Mouse (Mus musculus) G1E-ER4 (cell line): Measurements from ENCODE around the gene Sox15. TPM values are rescaled to one million over a fixed set of nuclear protein-coding genes. Genes with fewer than 3 reads are reported as not detected.

ENCODE experiments used
- GATA1 ChIP-seq: IDR thresholded peaks from one replicate; pipeline ENCODE4 v1.8.0; 2012; ENCODE audit warnings: low read length, inconsistent platforms
- polyA plus RNA-seq: library from polyadenylated mRNA; stranded (reverse); fragments of >175 nt; gene quantifications from 2 replicates; pipeline ENCODE4 v1.2.3, GENCODE M21; 2012

Gene Sox15
- polyA plus RNA-seq, result 0.30 and 0.49 TPM in 2 replicates

GRCm38 (mm10) chr11:69655264-69656064, at the start of gene Sox15:
Sox15 (plus strand) TSS chr11:69655314.
- TF ChIP-seq GATA1, result no peak

- no peak for TF ChIP-seq GATA1
These were observed 49.2 kb upstream of the Sox15 start, which contains the start of gene Atp1b2 for GRCm38 (mm10) chr11:69605726-69606490. Atp1b2 (minus strand) TSS chr11:69605942.

GRCm38 (mm10) chr11:69606491-69606795, 48.7 kb upstream of the Sox15 start:
- no peak for TF ChIP-seq GATA1

DNA sequence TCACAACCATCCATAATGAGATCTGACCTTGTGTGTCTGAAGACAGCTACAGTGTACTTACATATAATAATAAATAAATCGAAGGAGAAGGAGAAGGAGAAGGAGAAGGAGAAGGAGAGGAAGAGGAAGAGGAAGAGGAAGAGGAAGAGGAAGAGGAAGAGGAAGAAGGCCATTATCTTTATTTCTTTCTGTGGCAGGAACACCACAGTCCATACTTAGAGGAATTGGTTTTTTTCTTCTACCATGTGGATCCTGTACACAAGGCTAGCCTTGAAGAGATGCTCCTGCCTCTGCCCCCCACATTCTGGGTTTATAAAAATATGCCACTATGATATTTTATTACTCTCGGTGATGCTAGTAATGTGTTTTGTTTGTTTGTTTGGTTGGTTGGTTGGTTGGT, 48.3 kb upstream of the Sox15 start:
- TF ChIP-seq GATA1, result no peak

GRCm38 (mm10) chr11:69608525-69608924, 46.6 kb upstream of the Sox15 start:
- TF ChIP-seq GATA1, result no peak

- peak; percentile 21 for TF ChIP-seq GATA1
These were observed 45.7 kb upstream of the Sox15 start for GRCm38 (mm10) chr11:69609416-69609815.

GRCm38 (mm10) chr11:69610899-69611298, 44.2 kb upstream of the Sox15 start:
- no peak for TF ChIP-seq GATA1

DNA sequence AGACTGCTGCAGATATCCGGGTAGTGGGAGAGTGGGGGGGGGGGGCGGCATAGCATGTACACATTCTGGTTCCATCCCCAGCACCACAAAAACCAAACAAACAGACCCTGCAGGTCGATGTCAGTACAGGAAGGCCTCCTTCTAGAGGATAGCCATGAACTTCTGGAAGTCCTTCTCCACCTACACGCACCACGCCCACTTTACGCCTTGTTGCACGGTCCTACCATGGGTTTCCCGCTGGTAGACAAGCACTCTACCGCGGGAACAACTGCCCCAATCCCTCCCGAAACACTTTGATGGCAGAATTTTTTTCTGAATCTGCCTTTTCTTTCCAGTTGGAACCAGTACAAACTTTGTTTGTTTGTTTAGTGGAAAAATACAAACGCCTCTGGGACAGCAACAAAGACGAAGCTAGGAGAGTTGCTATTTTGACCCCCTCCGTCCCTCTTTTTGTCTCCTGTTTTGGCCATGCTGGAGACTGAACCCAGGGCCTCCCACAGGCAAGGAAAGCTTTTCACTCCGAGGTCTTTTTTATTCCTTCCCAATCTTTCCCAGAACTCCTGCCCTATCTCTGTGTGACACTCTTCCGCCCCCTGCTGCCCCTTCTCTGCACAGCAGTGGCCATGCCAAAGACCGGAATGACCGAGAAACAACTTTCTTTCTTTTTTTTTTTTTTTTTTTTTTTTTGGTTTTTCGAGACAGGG, 41.4 kb upstream of the Sox15 start:
- TF ChIP-seq GATA1, result no peak

- TF ChIP-seq GATA1, result no peak
These were observed 38.3 kb upstream of the Sox15 start for GRCm38 (mm10) chr11:69616781-69617180.

DNA sequence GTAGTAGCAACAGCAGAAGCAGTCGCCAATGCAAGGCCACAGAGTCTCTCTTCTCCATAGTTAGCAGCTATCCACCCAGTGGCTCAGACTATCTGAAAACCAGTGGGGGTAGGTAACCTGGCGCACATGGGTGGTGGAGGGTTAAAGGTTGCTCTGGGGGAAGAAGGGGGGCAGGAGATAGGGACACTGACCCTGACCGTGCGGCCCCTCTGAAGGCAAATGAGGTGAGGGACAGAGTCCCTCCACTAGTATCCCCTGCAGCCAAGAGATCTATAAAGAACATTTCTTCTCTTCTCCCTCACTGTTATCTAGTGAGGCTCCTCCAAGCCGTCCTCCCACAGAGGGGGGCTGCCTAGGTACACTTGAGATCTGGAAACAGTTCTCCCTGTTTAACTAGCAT, 37.3 kb upstream of the Sox15 start, which contains the start of gene Shbg:
Gene Shbg (minus strand): TSS at position 101 of the 400 bp plus-strand sequence.
- TF ChIP-seq GATA1, result no peak

DNA sequence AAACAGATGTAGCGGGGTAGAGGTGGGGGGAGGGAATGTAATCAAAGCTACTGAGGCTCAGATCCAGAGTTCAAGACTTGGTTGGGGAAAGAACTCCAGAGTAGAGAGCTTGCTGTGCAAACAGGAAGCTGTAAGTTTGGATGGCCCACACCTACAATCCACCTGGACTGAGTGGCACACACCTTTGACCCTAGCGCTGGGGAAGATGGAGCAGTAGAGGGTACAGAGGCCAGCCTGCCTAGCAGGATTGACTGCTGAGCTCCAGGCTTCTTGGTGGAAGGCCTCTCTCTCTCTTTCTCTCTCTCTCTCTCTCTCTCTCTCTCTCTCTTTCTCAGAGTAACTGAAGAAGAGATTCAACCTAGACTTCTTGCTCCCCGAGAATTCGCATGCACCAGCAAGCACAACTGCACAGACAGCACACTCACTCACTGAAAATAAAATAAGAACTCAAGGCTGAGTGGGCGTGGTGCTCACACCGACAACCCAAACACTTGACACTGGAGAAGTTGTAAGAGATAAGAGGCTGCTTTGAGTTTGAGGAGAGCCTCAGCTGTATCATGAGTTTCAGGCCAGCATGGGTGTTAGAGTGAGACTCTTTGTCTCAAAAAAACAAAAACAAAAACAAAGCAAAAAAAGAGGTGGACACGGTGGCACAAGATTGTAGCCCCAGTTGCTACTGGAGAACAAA, 34.6 kb upstream of the Sox15 start:
- TF ChIP-seq GATA1, result no peak

DNA sequence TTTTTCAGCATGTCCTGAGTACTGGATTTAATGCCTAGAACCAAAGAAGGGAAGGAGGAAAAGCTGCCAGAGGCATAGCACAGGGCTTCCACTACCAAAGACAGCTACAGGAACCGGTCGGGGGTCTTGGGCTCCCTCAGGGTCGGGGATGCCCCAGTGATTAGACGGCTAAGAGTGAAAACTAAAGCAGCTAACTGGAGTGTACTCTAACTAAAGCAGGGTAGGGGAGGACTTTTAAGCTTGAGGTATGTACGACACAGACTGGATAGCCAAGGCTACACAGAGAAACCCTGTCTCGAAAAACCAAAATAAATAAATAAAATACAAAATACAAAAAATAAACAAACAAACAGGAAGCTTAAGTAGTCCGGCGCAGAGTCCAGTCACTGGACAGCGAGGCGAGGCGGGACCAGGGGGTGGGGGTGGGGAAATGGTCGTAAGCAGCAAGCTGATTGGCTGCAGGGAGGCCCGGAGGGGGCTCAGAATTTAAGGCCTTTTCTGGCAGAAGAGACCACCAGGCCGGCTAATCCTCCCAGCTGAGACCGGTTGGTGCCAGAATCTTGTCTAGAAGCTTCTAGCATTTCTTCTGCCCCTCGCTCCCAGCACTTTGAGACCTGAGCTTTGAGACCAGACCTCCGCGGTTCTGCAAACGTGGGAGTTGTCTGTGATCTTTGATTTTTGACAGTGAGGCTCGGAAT, 33.4 kb upstream of the Sox15 start, which contains the start of gene Sat2:
Gene Sat2 (plus strand): TSS at position 454 of the 698 bp plus-strand sequence.
- TF ChIP-seq GATA1, result no peak

DNA sequence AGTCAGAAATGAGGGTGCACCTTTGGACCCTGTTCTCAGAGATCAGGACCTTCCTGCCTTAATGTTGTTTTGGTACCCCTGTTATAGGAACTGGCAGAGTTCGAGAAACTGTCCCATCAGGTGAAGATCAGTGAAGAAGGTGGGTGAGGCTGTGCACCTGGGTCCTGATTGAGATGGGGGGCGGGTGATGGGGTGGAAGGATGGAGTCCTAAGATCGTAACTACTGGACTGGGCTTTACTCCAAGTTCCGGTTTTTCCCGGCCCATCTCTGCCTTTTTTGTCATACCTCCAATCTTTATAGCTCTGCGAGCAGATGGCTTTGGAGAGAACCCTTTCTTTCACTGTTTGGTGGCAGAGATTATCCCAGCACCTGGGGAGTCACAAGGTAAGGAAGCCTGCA, 32.7 kb upstream of the Sox15 start:
- TF ChIP-seq GATA1, result no peak

DNA sequence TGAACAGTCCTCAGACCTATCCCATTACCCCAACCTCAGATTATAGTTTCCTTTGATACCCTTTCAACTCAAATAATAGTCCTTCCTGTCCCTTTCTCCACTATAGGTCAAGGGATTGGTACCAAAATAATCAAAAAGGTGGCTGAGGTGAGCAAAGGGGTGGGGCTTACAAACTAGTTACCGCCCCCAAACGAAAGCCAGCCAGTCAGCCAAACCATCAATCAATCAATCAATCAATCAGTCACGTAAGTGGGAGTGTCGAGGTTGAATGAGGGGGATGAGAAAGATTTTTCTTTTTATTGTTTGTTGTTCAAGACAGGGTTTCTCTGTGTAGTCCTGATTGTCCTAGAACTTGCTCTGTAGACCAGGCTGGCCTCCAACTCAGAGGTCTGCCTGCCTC, 32.1 kb upstream of the Sox15 start:
- no peak for TF ChIP-seq GATA1

DNA sequence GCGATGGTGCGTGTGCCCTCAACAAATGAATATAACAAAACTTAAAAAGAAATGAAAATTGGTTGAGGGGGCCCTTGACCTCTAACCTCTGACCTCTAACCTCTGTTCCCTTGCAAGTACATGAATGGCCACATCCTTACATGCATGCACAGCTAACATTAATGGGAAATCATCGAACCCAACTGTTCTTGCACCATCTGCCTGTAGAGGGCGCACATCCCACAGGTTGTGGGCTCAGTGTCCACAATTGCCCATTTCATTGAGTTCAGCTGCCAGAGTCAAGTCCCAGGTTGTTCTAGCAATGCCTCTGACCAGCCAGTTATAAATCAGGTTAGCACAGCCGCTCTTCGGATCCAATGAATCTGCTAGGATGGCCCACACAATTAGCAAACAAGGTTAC, 26.8 kb upstream of the Sox15 start:
- no peak for TF ChIP-seq GATA1
